Mouse (Mus musculus): ENCODE measurements around the gene Spag6. TPM values are rescaled to one million over a fixed set of nuclear protein-coding genes. Genes with fewer than 3 reads are reported as not detected.

Spag6 gene
- polyA plus RNA-seq (2015; fragmentation: Illumina TruSeq; extraction: RNeasy Lipid Tissue Mini Kit (QIAGEN cat#74804); ENCODE audit: insufficient read depth, low read depth, low replicate concordance): not detected

DNA sequence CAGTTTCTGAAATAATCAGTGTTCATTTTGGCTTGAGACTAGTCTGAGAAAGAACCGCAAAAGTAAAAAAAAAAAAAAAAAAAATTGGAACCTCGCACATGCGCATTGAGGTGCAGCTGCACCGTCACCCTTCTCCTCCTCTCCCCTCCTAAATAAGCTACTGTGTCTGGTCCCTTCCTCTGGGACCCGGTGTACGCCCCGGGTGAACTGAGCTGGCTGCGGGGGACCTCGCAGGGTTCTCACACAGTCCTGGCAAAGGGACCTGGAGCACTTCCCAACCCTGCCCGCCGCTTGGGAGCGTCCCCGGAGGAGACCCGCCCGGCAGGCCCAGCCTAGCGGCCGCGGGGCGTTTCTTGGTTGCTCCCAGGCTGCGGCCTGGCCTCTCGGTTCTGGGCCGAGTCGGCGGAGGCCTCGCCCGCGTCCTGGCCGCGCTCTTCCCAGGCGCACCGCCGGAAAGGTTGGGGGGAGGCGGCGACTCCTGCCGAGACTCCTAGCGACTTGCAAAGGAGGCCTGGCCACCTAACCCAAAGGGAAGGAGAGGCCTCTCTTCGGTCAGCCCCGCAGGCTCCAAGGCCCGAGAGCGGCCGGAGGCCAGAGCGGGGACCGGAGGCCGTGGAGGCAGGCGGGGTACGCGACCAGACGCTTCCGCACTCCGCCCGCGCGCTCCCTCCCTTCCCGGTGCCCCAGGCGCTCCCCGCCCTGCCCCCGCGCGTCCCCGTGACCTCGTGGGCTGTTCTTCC is at the start of gene Spag6:
Gene Spag6 (plus strand): TSS at position 162 of the 740 bp plus-strand sequence.

DNA sequence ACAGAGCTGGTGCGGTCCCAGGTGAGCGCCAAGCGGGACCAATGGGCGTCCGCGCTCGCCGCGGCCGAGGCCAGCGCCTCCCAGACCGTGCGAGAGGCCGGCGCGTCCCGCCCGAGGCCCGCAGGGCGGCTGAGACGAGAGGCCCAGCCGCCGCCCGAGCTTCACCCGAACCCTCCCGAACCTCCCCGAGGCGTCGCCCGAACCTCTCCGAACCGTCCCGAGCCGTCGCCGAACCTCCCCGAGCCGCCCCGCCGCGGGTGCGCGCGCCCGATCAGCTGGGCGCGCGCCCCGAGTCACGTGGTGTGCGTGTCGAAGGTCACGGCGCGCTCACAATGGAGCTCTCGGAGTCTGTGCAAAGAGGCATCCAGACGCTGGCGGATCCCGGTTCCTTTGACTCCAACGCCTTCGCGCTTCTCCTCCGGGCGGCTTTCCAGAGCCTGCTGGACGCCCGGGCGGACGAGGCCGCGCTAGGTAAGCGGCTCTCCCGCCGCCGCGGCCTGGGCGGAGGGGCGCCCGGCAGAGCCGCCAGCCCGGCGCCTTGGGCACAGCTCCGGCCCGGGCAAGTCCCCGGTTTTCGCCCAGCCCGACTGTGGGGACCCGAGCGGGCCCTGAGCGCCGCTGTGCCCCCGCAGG is 21.6 kb upstream of the Spag6 start, which contains the start of gene Commd3:
Gene Commd3 (plus strand): TSS at position 252 of the 633 bp plus-strand sequence.

DNA sequence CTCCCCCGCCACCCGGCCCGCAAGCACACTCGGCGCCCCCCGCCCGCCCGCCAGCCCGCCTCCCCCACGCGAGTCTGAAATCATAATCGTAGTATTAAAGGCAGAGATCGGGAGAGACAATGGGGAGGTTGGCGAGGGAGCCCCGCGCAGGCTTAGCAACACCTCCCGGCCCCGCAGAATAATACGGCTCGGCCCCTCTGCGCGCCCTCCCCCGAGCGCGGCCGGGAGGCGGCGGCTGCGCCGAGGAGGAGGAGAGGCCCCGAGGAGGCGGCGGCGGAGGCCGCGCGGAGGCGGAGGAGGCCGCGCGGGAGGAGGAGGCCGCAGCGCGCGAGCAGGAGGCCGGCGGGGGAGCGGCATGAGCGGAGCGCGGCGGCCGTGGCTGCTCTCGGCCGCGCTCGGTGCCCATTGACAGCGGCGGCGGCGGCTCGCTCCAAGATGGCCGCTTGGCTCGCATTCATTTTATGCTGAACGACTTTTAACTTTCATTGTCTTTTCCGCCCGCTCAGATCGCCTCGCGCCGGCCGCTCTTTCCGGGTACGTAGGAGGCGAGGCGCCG is 16.8 kb upstream of the Spag6 start, which contains the start of gene Bmi1:
Gene Bmi1 (plus strand): TSS at position 83 of the 556 bp plus-strand sequence.

Other genes starting within 250 kb of the Spag6 start
- 58.4 TPM for gene Commd3, start 21.6 kb upstream of the Spag6 start, polyA plus RNA-seq (2015; fragmentation: Illumina TruSeq; extraction: RNeasy Lipid Tissue Mini Kit (QIAGEN cat#74804); ENCODE audit: insufficient read depth, low read depth, low replicate concordance)
- gene Bmi1, start 17.0 kb upstream of the Spag6 start, polyA plus RNA-seq (2015; fragmentation: Illumina TruSeq; extraction: RNeasy Lipid Tissue Mini Kit (QIAGEN cat#74804); ENCODE audit: insufficient read depth, low read depth, low replicate concordance): 5.6 TPM

All from pancreas, adult 10 weeks (tissue).